Mouse (Mus musculus) heart, embryonic 14.5 days (tissue): Measurements from ENCODE around the gene Nt5c1a. TPM values are rescaled to one million over a fixed set of nuclear protein-coding genes. Genes with fewer than 3 reads are reported as not detected.

Experiments
- ATAC-seq: fragments of 200-750 bp; cut with Nextera tagmentation; 2 replicates; pipeline ENCODE4 v1.8.0; 2017; ENCODE audit warnings: low read depth, moderate TSS enrichment; ENCODE audit not compliant: insufficient number of reproducible peaks, insufficient read depth, low FRiP score
- H3K27ac ChIP-seq, 2 experiments: fragments of 200-500 bp in 1 of 2; fragments of 300-500 bp in 1 of 2; sonication (generic) in 1 of 2; replicated peaks in 1 of 2; 2 replicates each; pipeline ENCODE4 v1.5.1; 2012 to 2014; ENCODE audit warnings: low read depth in 2 of 2, low read length in 2 of 2, control low read depth in 1 of 2, mild to moderate bottlenecking in 1 of 2, mixed read lengths in 1 of 2; ENCODE audit not compliant: control insufficient read depth in 1 of 2, insufficient read depth in 1 of 2
- H3K27me3 ChIP-seq: fragments of 300-500 bp; sonication (generic); 2 replicates; pipeline ENCODE4 v1.6.1; 2014; ENCODE audit warnings: mild to moderate bottlenecking, low read length, control low read depth; ENCODE audit not compliant: control insufficient read depth, insufficient read depth
- H3K36me3 ChIP-seq: fragments of 300-500 bp; sonication (generic); 2 replicates; pipeline ENCODE4 v1.6.1; 2014; ENCODE audit warnings: mild to moderate bottlenecking, control low read depth, low read length, mixed read lengths; ENCODE audit not compliant: control insufficient read depth, insufficient read depth
- H3K4me1 ChIP-seq, 2 experiments: fragments of 200-500 bp in 1 of 2; fragments of 300-500 bp in 1 of 2; sonication (generic) in 1 of 2; 2 replicates each; pipeline ENCODE4 v1.6.1; 2012 to 2014; ENCODE audit warnings: low read length in 2 of 2, control low read depth in 1 of 2, mixed read lengths in 1 of 2; ENCODE audit not compliant: control insufficient read depth in 2 of 2, insufficient read depth in 2 of 2
- H3K4me2 ChIP-seq: fragments of 300-500 bp; sonication (generic); 2 replicates; pipeline ENCODE4 v1.6.1; 2014; ENCODE audit warnings: mild to moderate bottlenecking, low read length
- H3K4me3 ChIP-seq, 2 experiments: fragments of 200-500 bp in 1 of 2; fragments of 300-500 bp in 1 of 2; sonication (generic) in 1 of 2; 2 replicates each; pipeline ENCODE4 v1.5.1; 2012 to 2014; ENCODE audit warnings: low read length in 2 of 2, mild to moderate bottlenecking in 2 of 2, control low read depth in 1 of 2, low read depth in 1 of 2, moderate library complexity in 1 of 2; ENCODE audit not compliant: control insufficient read depth in 1 of 2, insufficient read depth in 1 of 2
- H3K9ac ChIP-seq: fragments of 300-500 bp; sonication (generic); 2 replicates; pipeline ENCODE4 v1.6.1; 2014; ENCODE audit warnings: mild to moderate bottlenecking, low read length
- H3K9me3 ChIP-seq: fragments of 300-500 bp; sonication (generic); 2 replicates; pipeline ENCODE4 v1.6.1; 2016; ENCODE audit warnings: low read length, control low read depth; ENCODE audit not compliant: control insufficient read depth
- WGBS: fragments of 180-500 bp; shearing (Covaris S2); extraction: QIAGEN DNeasy Blood & Tissue Kit; methylation state at CpG from one replicate; pipeline ENCODE4 v1.1.7; 2014; 5-methylcytosine and 5-hydroxymethylcytosine counted together
- polyA plus RNA-seq: library from polyadenylated mRNA; unstranded; fragments of >200 nt; fragmentation: Nextera tagmentation; extraction: Ambion mirVana; gene quantifications from 2 replicates; pipeline ENCODE4 v1.2.1, GENCODE M21; 2014

Nt5c1a gene
- polyA plus RNA-seq, 1 experiment from 2014 or later = 1.7 TPM

- Histone ChIP-seq H3K4me3 (no peak overlapping the region), H3K36me3 (no peaks in the 10 kb centered on the region), H3K9ac (peak overlapping the region; percentile 47; the same call in 1 of the 2 replicates), H3K27ac (peak overlapping the region in 1 of 2 experiments; percentile 70; a peak in 2 of 4 replicates), H3K9me3 (no peaks in the 10 kb centered on the region), H3K4me2 (peak overlapping the region; percentile 91; the same call in 1 of the 2 replicates), H3K4me1 (peaks cover 13 to 47% of the 10 kb centered on the region in 2 experiments), H3K27me3 (0 out of 2 replicates have a peak, but pooled peaks cover 2% of the 10 kb centered on the region)
- no peak for ATAC-seq
- 80% methylated on average over 13 of the region's 13 CpGs for WGBS
Observed at GRCm38 (mm10) chr4:123236431-123237031, 35.2 kb downstream of the Nt5c1a start.

DNA sequence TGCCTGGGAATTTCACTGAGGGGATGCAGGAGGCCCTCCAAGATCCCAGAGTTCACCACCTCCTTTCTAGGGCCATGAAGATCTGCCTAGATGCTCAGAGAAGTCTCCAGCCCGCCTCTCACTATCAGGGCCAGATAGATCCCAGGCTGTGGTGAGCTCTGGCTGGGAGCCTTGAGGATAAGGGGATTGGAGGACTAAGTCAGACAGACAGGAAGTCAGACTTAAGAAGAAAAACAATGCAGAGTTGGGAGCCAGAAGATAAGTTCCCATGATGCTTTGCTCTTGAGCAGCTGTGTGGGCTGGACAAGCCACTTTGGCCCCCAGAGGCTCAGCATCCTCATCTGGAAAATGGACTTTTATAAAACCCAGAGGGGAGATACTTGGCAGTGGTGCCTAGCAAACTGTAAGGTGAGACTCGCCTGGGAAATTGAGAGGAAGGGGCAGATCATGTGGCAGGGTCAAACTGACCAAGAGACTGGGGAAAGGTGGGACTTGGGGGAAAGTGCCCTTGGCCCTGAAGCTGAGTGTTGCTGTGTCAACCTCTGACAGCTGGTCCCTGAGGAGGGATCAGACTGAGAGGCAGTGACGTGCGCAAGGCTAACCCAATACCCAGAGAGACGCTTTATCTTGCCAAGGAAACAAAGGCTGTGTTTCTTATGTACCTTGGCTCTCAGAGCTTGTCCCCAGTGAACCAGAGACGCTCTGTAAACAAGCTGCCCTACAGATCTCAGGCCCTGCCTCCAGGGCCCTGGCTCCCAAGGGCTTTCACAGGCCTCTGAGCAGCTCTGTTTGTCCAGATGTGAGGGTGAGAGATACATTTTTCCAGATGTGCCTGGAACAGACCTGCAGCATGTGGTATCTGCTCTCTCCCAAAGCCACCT is 36.3 kb downstream of the Nt5c1a start:
- H3K4me3 ChIP-seq = no peak overlapping the region
- no peak overlapping the region for H3K9ac ChIP-seq
- ATAC-seq = peak; percentile 34; the same call in 1 of the 2 replicates
- WGBS = 59% methylated on average over 6 of the region's 6 CpGs
- H3K27ac ChIP-seq = peak overlapping the region; percentile 40 to 70; a peak in 3 of 4 replicates
- peaks cover 13 to 47% of the 10 kb centered on the region in 2 experiments for H3K4me1 ChIP-seq
- 0 out of 2 replicates have a peak, but pooled peaks cover 3% of the 10 kb centered on the region for H3K36me3 ChIP-seq
- H3K9me3 ChIP-seq = no peaks in the 10 kb centered on the region
- H3K27me3 ChIP-seq = 0 out of 2 replicates have a peak, but pooled peaks cover 2% of the 10 kb centered on the region
- no peak overlapping the region for H3K4me2 ChIP-seq

- peak; percentile 28 for ATAC-seq
- H3K4me2 ChIP-seq = peak overlapping the region; percentile 83
- H3K4me1 ChIP-seq = peaks cover 15 to 36% of the 10 kb centered on the region in 2 experiments
- H3K27ac ChIP-seq = peak overlapping the region; percentile 57 to 58
- H3K27me3 ChIP-seq = 0 out of 2 replicates have a peak, but pooled peaks cover 2% of the 10 kb centered on the region
- no peaks in the 10 kb centered on the region for H3K9me3 ChIP-seq
- peak overlapping the region; percentile 34 to 38 for H3K4me3 ChIP-seq
- peak overlapping the region; percentile 72 for H3K9ac ChIP-seq
- 9% methylated on average over 54 of the region's 58 CpGs for WGBS
- peaks cover 8% of the 10 kb centered on the region; the same call in 1 of the 2 replicates for H3K36me3 ChIP-seq
Observed at GRCm38 (mm10) chr4:123239361-123240203, 38.3 kb downstream of the Nt5c1a start.

DNA sequence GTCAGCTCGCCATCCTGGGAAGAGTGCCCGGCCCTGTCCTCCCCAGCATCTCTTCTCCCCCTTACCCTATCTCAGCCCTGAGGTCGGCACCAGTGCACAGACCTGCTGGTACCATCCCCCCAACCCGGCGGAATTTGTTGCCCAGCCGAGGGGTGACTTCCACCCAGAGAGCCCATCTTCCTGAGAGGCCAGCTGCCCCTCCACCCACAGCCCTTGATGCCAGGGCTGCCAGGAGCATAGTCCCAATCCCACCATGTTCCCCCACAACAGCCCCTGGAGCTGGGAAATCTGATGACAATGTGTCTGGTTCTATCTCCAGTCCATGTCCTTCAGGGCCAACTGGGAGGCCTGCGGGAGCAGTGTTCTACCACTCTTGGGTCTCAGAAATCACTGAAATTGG is 44.9 kb downstream of the Nt5c1a start:
- Histone ChIP-seq H3K4me1 (peaks cover 34 to 38% of the 10 kb centered on the region in 2 experiments), H3K9ac (no peak overlapping the region), H3K27me3 (no peaks in the 10 kb centered on the region), H3K36me3 (peaks cover 8% of the 10 kb centered on the region; the same call in 1 of the 2 replicates), H3K27ac (peak overlapping the region; percentile 95), H3K4me3 (no peak overlapping the region), H3K4me2 (no peak overlapping the region), H3K9me3 (no peaks in the 10 kb centered on the region)
- 76% methylated on average over 7 of the region's 7 CpGs for WGBS
- ATAC-seq = no peak

GRCm38 (mm10) chr4:123246651-123247050 is 45.3 kb downstream of the Nt5c1a start:
- H3K27me3 ChIP-seq = no peaks in the 10 kb centered on the region
- H3K9me3 ChIP-seq = no peaks in the 10 kb centered on the region
- H3K9ac ChIP-seq = peak overlapping the region; percentile 41; the same call in 1 of the 2 replicates
- no peak for ATAC-seq
- no peak overlapping the region for H3K4me3 ChIP-seq
- H3K36me3 ChIP-seq = peaks cover 7% of the 10 kb centered on the region; the same call in 1 of the 2 replicates
- whole genome bisulfite sequencing = 85% methylated on average over 5 of the region's 5 CpGs
- peak overlapping the region; percentile 31 for H3K4me2 ChIP-seq
- peaks cover 34 to 38% of the 10 kb centered on the region in 2 experiments for H3K4me1 ChIP-seq
- H3K27ac ChIP-seq = peak overlapping the region; percentile 95

DNA sequence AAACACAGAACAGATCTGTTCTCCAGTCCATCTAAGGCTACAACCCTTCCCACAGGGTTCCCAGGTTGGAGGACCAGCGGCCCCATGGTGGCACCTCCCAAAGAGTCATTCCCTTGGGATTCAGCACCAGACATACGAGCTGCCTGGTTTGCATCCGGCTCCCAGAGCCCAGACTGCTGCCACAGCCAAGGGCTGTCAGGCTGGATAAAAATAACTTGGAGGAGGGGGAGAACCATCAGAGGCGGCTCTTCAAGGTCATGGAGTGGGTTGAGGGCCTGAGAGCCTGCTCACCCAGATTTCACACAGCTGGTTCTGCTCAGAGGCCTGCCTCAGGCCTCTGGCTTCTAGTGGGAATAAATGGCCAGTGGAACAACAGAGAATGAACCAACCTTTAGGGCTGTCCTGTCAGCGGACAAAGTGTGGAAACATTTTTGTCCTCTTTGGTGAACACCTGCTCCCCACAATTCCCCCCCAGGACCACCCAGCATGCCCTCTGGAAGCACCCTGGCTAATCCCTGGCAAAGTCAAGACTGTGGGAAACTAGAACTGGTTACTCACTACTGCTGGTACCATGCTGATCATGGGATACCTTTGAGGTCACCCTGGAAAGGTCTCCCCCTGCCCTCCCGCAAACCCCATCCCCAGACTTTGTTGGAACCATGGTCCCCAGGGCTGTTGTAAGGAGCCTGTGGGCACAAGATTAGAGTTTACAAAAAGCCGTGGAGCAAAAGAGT is 46.0 kb downstream of the Nt5c1a start:
- H3K4me2 ChIP-seq = peak overlapping the region; percentile 31
- H3K27ac ChIP-seq = peak overlapping the region; percentile 95
- 34% methylated on average over 7 of the region's 7 CpGs for WGBS
- peaks cover 5% of the 10 kb centered on the region; the same call in 1 of the 2 replicates for H3K36me3 ChIP-seq
- no peaks in the 10 kb centered on the region for H3K27me3 ChIP-seq
- no peaks in the 10 kb centered on the region for H3K9me3 ChIP-seq
- peaks cover 34 to 43% of the 10 kb centered on the region in 2 experiments for H3K4me1 ChIP-seq
- H3K4me3 ChIP-seq = no peak overlapping the region
- ATAC-seq = peak; percentile 85
- peak overlapping the region; percentile 60 for H3K9ac ChIP-seq
